Mouse (Mus musculus): ENCODE data around the gene Kif26b.

The Kif26b gene

GRCm38 (mm10) chr1:178838696-178839320 is 309.9 kb downstream of the Kif26b start:
- no peak for DNase-seq (ENCODE audit: low read depth, low spot score)

- no peak for DNase-seq (ENCODE audit: low read depth, low spot score)
Observed at GRCm38 (mm10) chr1:178840311-178840710, 311.4 kb downstream of the Kif26b start.

- DNase-seq (ENCODE audit: low read depth, low spot score), result no peak
Observed at GRCm38 (mm10) chr1:178844839-178845238, 315.9 kb downstream of the Kif26b start.

- no peak for DNase-seq (ENCODE audit: low read depth, low spot score)
Observed at GRCm38 (mm10) chr1:178847569-178847968, 318.6 kb downstream of the Kif26b start.

GRCm38 (mm10) chr1:178848380-178849106 is 319.6 kb downstream of the Kif26b start:
- DNase-seq (ENCODE audit: low read depth, low spot score), result no peak

GRCm38 (mm10) chr1:178850569-178850968 is 321.6 kb downstream of the Kif26b start:
- DNase-seq (ENCODE audit: low read depth, low spot score), result no peak

GRCm38 (mm10) chr1:178854936-178855335 is 326.0 kb downstream of the Kif26b start:
- no peak for DNase-seq (ENCODE audit: low read depth, low spot score)

- no peak for DNase-seq (ENCODE audit: low read depth, low spot score)
Observed at GRCm38 (mm10) chr1:178855974-178856373, 327.0 kb downstream of the Kif26b start.

GRCm38 (mm10) chr1:178860671-178861391 is 331.9 kb downstream of the Kif26b start:
- DNase-seq (ENCODE audit: low read depth, low spot score), result no peak

- DNase-seq (ENCODE audit: low read depth, low spot score), result no peak
Observed at GRCm38 (mm10) chr1:178861392-178861762, 332.5 kb downstream of the Kif26b start.

- DNase-seq (ENCODE audit: low read depth, low spot score), result no peak
Observed at GRCm38 (mm10) chr1:178863756-178864155, 334.8 kb downstream of the Kif26b start.

- no peak for DNase-seq (ENCODE audit: low read depth, low spot score)
Observed at GRCm38 (mm10) chr1:178864297-178864696, 335.4 kb downstream of the Kif26b start.

- no peak for DNase-seq (ENCODE audit: low read depth, low spot score)
Observed at GRCm38 (mm10) chr1:178866757-178867156, 337.8 kb downstream of the Kif26b start.

- DNase-seq (ENCODE audit: low read depth, low spot score), result no peak
Observed at GRCm38 (mm10) chr1:178871055-178871454, 342.1 kb downstream of the Kif26b start.

GRCm38 (mm10) chr1:178876926-178877325 is 348.0 kb downstream of the Kif26b start:
- no peak for DNase-seq (ENCODE audit: low read depth, low spot score)

- no peak for DNase-seq (ENCODE audit: low read depth, low spot score)
Observed at GRCm38 (mm10) chr1:178878676-178879075, 349.8 kb downstream of the Kif26b start.

- DNase-seq (ENCODE audit: low read depth, low spot score), result no peak
Observed at GRCm38 (mm10) chr1:178880905-178881304, 352.0 kb downstream of the Kif26b start.

GRCm38 (mm10) chr1:178886671-178887070 is 357.7 kb downstream of the Kif26b start:
- no peak for DNase-seq (ENCODE audit: low read depth, low spot score)

- DNase-seq (ENCODE audit: low read depth, low spot score), result no peak
Observed at GRCm38 (mm10) chr1:178892376-178892775, 363.5 kb downstream of the Kif26b start.

- no peak for DNase-seq (ENCODE audit: low read depth, low spot score)
Observed at GRCm38 (mm10) chr1:178893229-178894080, 364.5 kb downstream of the Kif26b start.

- no peak for DNase-seq (ENCODE audit: low read depth, low spot score)
Observed at GRCm38 (mm10) chr1:178894081-178894401, 365.1 kb downstream of the Kif26b start.

GRCm38 (mm10) chr1:178895674-178896073 is 366.7 kb downstream of the Kif26b start:
- DNase-seq (ENCODE audit: low read depth, low spot score), result no peak

All from telencephalon, adult 2 months (tissue).